Mouse (Mus musculus) CH12.LX (cell line): ENCODE results near the gene Tlr9.

Experiments
- CTCF ChIP-seq, 2 experiments: IDR thresholded peaks in 1 of 2; conservative IDR thresholded peaks in 1 of 2; 2 replicates each; pipeline ENCODE4 v1.5.1; 2011 to 2012; ENCODE audit warnings: low read depth in 2 of 2, low read length in 2 of 2, improper control_type of control experiment in 1 of 2, inconsistent platforms in 1 of 2, mild to moderate bottlenecking in 1 of 2, moderate library complexity in 1 of 2
- EP300 ChIP-seq: IDR thresholded peaks from 2 replicates; pipeline ENCODE4 v1.6.1; 2011; ENCODE audit warnings: low read length, improper control_type of control experiment
- HCFC1 ChIP-seq: IDR thresholded peaks from 2 replicates; pipeline ENCODE4 v1.6.1; 2012; ENCODE audit warnings: low read depth, mild to moderate bottlenecking, inconsistent platforms, low read length, improper control_type of control experiment
- POLR2A ChIP-seq: IDR thresholded peaks from 2 replicates; pipeline ENCODE4 v1.6.1; 2011; ENCODE audit warnings: low read depth, mild to moderate bottlenecking, improper control_type of control experiment, low read length
- ZMIZ1 ChIP-seq: IDR thresholded peaks from 2 replicates; pipeline ENCODE4 v1.6.1; 2012; ENCODE audit warnings: low read depth, mild to moderate bottlenecking, inconsistent platforms, low read length, improper control_type of control experiment
- ZNF384 ChIP-seq: IDR thresholded peaks from 2 replicates; pipeline ENCODE4 v1.6.1; 2012; ENCODE audit warnings: low read depth, low read length, improper control_type of control experiment, inconsistent platforms

GRCm38 (mm10) chr9:106206515-106206914, 15.9 kb upstream of the Tlr9 start:
- TF ChIP-seq ZMIZ1 = no peak
- no peak for TF ChIP-seq HCFC1
- TF ChIP-seq EP300 = no peak
- no peak for TF ChIP-seq CTCF (conservative IDR thresholded peaks at IDR 0.05 in 1 of 2, IDR thresholded peaks at IDR 0.05 in 1 of 2; ENCODE audit: low read depth in 2 of 2, low read length in 2 of 2)
- no peak for TF ChIP-seq ZNF384
- TF ChIP-seq POLR2A = no peak
